Mouse (Mus musculus): ENCODE measurements at regions not wholly inside any gene's neighbourhood (a gene's known extent, or its start where the extent isn't known, plus 50 kb on each side); places are given as distances from the start of the nearest gene placed in this dataset.

DNA sequence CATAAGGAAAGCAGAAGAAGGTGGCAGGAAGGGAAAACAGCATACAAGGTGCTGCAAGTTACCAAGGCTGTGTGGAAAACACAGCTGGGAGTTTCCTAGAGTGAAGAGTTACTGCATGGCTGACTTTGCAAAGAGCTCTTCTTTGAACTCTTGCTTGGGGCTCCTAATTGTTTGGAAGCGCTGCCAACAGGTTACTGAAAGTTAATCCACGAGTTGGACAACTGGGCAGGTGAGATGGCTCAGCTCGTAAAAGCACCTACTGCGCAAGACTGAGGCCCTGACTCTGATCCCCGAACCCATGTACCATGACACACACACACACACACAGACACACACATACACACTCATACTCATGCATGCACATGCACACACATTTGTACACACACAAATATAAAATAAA lies 77.5 kb upstream of the Acsl1 start:
- no peak for TF ChIP-seq CTCF (IDR thresholded peaks at IDR 0.05; ENCODE audit: low read depth)
- H3K4me2 ChIP-seq (ENCODE audit: low read length) = no peak overlapping the region
- no peak for DNase-seq (ENCODE audit: low spot score)
- ATAC-seq (replicated peaks; ENCODE audit: low FRiP score, low read depth) = no peak
- H3K36me3 ChIP-seq (ENCODE audit: insufficient read depth, low read length) = no peaks in the 10 kb centered on the region
- no peaks in the 10 kb centered on the region for H3K9me3 ChIP-seq (replicated peaks; ENCODE audit: low read length)
- no peaks in the 10 kb centered on the region for H3K27me3 ChIP-seq (ENCODE audit: insufficient read depth, low read length)
- 68% methylated on average over 5 of the region's 5 CpGs for WGBS
- no peak overlapping the region for H3K27ac ChIP-seq
- no peaks in the 10 kb centered on the region for H3K4me1 ChIP-seq (replicated peaks; ENCODE audit: insufficient read depth, low read length)
- H3K9ac ChIP-seq (ENCODE audit: low read depth, low read length) = no peak overlapping the region
- H3K4me3 ChIP-seq (replicated peaks; ENCODE audit: low read depth, low read length) = no peak overlapping the region

DNA sequence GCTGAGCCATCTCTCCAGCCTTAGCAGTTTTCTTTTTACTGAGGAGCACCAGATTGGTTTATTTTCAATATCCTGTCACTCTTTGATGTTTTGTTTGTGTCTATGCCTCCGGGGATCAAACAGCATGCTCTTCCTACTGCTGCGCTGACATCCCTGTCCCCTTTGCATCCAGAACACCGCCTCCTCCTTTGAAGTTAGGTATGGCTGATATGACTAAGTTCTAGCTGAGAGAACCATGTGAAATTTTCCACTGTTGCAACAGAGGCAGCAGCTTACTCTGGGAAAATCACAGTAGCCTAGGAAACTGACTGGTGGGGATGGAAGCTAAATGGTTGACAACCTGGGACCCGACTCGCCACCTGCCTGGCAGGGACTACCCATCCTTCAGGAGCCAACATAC lies 76.1 kb upstream of the Acsl1 start:
- Histone ChIP-seq H3K27me3 (ENCODE audit: insufficient read depth, low read length) (no peaks in the 10 kb centered on the region), H3K36me3 (ENCODE audit: insufficient read depth, low read length) (no peaks in the 10 kb centered on the region), H3K9me3 (replicated peaks; ENCODE audit: low read length) (no peaks in the 10 kb centered on the region), H3K9ac (ENCODE audit: low read depth, low read length) (no peak overlapping the region), H3K4me2 (ENCODE audit: low read length) (no peak overlapping the region), H3K27ac (no peak overlapping the region), H3K4me3 (replicated peaks; ENCODE audit: low read depth, low read length) (no peak overlapping the region), H3K4me1 (replicated peaks; ENCODE audit: insufficient read depth, low read length) (no peaks in the 10 kb centered on the region)
- DNase-seq (ENCODE audit: low spot score) (no peak), ATAC-seq (replicated peaks; ENCODE audit: low FRiP score, low read depth) (no peak)
- TF ChIP-seq CTCF (IDR thresholded peaks at IDR 0.05; ENCODE audit: low read depth) = no peak
- 82% methylated on average over 5 of the region's 5 CpGs for WGBS

DNA sequence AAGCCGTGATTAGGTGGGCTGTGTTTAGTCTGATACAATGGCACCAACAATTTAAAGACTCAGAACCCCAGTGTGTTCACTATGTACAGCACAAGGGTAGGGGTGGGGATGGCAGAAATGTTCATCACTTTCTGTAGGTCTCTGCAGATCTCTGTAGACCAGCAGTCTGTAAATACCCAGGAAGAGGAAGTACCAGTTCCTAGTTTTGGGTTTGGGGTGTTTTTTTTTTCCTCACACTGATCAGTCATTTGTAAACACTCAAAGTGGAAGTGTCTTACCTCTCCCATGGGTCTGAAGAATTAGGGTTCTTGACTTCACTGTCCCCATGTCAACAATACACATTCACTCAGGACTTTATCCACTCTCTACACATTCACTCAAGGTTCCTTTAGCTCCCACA lies 75.5 kb upstream of the Acsl1 start:
- H3K27me3 ChIP-seq (ENCODE audit: insufficient read depth, low read length) = no peaks in the 10 kb centered on the region
- 100% methylated on average over 1 of the region's 1 CpGs for WGBS
- DNase-seq (ENCODE audit: low spot score) = no peak
- no peaks in the 10 kb centered on the region for H3K9me3 ChIP-seq (replicated peaks; ENCODE audit: low read length)
- no peak overlapping the region for H3K4me3 ChIP-seq (replicated peaks; ENCODE audit: low read depth, low read length)
- no peak overlapping the region for H3K4me2 ChIP-seq (ENCODE audit: low read length)
- no peaks in the 10 kb centered on the region for H3K36me3 ChIP-seq (ENCODE audit: insufficient read depth, low read length)
- no peak overlapping the region for H3K9ac ChIP-seq (ENCODE audit: low read depth, low read length)
- TF ChIP-seq CTCF (IDR thresholded peaks at IDR 0.05; ENCODE audit: low read depth) = no peak
- ATAC-seq (replicated peaks; ENCODE audit: low FRiP score, low read depth) = no peak
- H3K27ac ChIP-seq = no peak overlapping the region
- no peaks in the 10 kb centered on the region for H3K4me1 ChIP-seq (replicated peaks; ENCODE audit: insufficient read depth, low read length)

DNA sequence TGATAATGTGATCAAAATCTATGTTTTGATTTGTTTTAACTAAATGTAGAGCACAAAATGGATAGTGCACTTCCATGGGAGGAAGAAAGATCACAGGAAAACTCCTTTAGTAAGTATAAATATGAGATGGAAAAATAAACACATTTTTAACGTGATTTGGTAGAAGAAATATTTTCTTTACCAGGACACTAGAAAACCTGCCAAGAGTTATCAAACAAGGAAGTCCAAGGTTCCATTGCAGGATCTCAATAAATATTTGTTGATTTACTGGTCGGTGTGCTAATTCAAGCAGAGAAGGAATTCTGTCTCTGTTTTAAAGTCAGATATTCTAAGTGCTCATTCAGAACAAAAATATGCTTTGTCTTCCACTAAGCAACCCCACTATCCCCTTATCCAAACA lies 73.8 kb upstream of the Acsl1 start:
- H3K9ac ChIP-seq (ENCODE audit: low read depth, low read length) = no peak overlapping the region
- 49% methylated on average over 2 of the region's 2 CpGs for WGBS
- no peak for ATAC-seq (replicated peaks; ENCODE audit: low FRiP score, low read depth)
- H3K4me3 ChIP-seq (replicated peaks; ENCODE audit: low read depth, low read length) = no peak overlapping the region
- no peak overlapping the region for H3K4me2 ChIP-seq (ENCODE audit: low read length)
- no peak for TF ChIP-seq CTCF (IDR thresholded peaks at IDR 0.05; ENCODE audit: low read depth)
- H3K36me3 ChIP-seq (ENCODE audit: insufficient read depth, low read length) = no peaks in the 10 kb centered on the region
- H3K4me1 ChIP-seq (replicated peaks; ENCODE audit: insufficient read depth, low read length) = no peaks in the 10 kb centered on the region
- H3K27me3 ChIP-seq (ENCODE audit: insufficient read depth, low read length) = no peaks in the 10 kb centered on the region
- DNase-seq (ENCODE audit: low spot score) = no peak
- H3K27ac ChIP-seq = no peak overlapping the region
- H3K9me3 ChIP-seq (replicated peaks; ENCODE audit: low read length) = no peaks in the 10 kb centered on the region

DNA sequence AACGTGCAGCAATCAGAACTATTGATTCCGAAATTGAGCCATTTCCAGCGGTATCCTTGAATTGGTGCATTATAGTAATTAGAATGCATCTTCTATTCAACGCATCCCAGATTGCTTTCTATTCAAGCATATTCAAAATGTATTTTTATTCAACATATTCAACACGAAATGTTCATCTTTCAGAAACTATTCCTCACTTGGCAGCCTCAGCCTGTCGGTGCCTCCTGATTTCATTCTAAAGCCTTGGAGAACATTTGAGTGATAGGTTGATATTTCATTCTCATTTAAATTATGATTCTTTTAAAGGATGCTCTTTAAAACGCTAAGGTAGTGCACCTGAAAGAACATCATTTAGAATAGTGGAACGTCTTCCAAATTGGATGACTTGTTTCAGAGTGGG lies 73.1 kb upstream of the Acsl1 start:
- no peak overlapping the region for H3K4me2 ChIP-seq (ENCODE audit: low read length)
- no peaks in the 10 kb centered on the region for H3K36me3 ChIP-seq (ENCODE audit: insufficient read depth, low read length)
- H3K4me3 ChIP-seq (replicated peaks; ENCODE audit: low read depth, low read length) = no peak overlapping the region
- DNase-seq (ENCODE audit: low spot score) = no peak
- H3K4me1 ChIP-seq (replicated peaks; ENCODE audit: insufficient read depth, low read length) = no peaks in the 10 kb centered on the region
- no peaks in the 10 kb centered on the region for H3K9me3 ChIP-seq (replicated peaks; ENCODE audit: low read length)
- 89% methylated on average over 8 of the region's 8 CpGs for WGBS
- H3K27ac ChIP-seq = no peak overlapping the region
- H3K9ac ChIP-seq (ENCODE audit: low read depth, low read length) = no peak overlapping the region
- no peak for TF ChIP-seq CTCF (IDR thresholded peaks at IDR 0.05; ENCODE audit: low read depth)
- no peak for ATAC-seq (replicated peaks; ENCODE audit: low FRiP score, low read depth)
- H3K27me3 ChIP-seq (ENCODE audit: insufficient read depth, low read length) = no peaks in the 10 kb centered on the region

DNA sequence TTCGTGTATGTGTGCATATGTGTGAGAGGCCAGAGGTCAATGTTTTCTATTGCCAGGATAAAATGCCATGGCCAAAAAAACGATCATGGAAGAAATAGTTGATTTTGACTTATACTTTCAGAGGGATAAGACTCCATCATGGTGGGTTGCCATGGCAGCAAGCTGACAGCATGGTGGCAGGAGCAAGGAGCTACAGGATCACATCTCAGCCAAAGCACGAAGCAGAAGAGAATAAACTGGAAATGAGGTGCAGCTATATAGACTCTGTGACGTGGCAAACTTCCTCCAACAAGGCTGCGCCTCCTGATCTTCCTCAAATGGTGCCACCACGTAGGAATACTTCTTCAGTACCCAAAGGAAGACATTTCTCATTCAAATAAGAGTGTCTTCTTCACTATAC lies 70.2 kb upstream of the Acsl1 start:
- no peak for ATAC-seq (replicated peaks; ENCODE audit: low FRiP score, low read depth)
- Histone ChIP-seq H3K27ac (no peak overlapping the region), H3K9me3 (replicated peaks; ENCODE audit: low read length) (no peaks in the 10 kb centered on the region), H3K4me1 (replicated peaks; ENCODE audit: insufficient read depth, low read length) (no peaks in the 10 kb centered on the region), H3K27me3 (ENCODE audit: insufficient read depth, low read length) (no peaks in the 10 kb centered on the region), H3K4me2 (ENCODE audit: low read length) (no peak overlapping the region), H3K36me3 (ENCODE audit: insufficient read depth, low read length) (no peaks in the 10 kb centered on the region), H3K9ac (ENCODE audit: low read depth, low read length) (no peak overlapping the region), H3K4me3 (replicated peaks; ENCODE audit: low read depth, low read length) (no peak overlapping the region)
- TF ChIP-seq CTCF (IDR thresholded peaks at IDR 0.05; ENCODE audit: low read depth) = no peak
- WGBS = 80% methylated on average over 6 of the region's 6 CpGs
- DNase-seq (ENCODE audit: low spot score) = no peak

DNA sequence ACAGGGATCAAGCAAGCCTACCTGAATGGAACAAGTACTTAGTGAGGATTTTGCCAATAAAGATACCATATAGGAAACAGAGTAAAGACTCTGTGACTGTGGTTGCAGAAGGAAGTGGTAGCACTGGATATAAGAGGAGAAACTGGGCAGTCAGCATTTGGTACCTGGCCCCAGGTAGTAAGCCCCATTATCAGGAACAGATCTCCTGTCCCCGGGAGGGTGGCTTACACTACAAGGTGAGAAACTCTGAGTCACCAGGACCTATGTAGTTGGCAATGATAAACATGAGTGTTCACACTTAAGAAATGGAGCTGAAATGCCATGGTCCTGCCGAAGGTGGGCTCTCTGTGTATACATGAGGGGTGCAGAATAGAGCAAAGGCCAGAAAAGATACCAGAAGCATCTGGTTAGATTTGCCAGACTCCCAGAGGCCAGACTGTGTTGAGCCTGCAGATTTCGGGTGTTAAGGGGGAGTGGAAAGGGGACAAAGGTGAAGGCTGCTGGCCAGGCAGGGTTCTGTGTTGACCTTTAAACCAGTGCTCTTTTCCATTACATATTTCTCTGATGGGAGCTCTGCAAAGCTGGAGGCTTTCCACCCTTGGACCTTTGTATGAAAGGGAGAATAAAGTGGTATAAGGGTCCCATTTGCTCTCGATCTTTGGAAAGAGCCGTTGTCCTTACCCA lies 66.8 kb upstream of the Acsl1 start:
- no peak for TF ChIP-seq CTCF (IDR thresholded peaks at IDR 0.05; ENCODE audit: low read depth)
- H3K27ac ChIP-seq = no peak overlapping the region
- H3K4me1 ChIP-seq (replicated peaks; ENCODE audit: insufficient read depth, low read length) = no peaks in the 10 kb centered on the region
- H3K9ac ChIP-seq (ENCODE audit: low read depth, low read length) = no peak overlapping the region
- no peak overlapping the region for H3K4me2 ChIP-seq (ENCODE audit: low read length)
- 79% methylated on average over 5 of the region's 5 CpGs for WGBS
- DNase-seq (ENCODE audit: low spot score) (no peak), ATAC-seq (replicated peaks; ENCODE audit: low FRiP score, low read depth) (no peak; the same call in 1 of the 2 replicates)
- H3K36me3 ChIP-seq (ENCODE audit: insufficient read depth, low read length) = no peaks in the 10 kb centered on the region
- H3K9me3 ChIP-seq (replicated peaks; ENCODE audit: low read length) = no peaks in the 10 kb centered on the region
- no peak overlapping the region for H3K4me3 ChIP-seq (replicated peaks; ENCODE audit: low read depth, low read length)
- H3K27me3 ChIP-seq (ENCODE audit: insufficient read depth, low read length) = no peaks in the 10 kb centered on the region
